ENCODE assay signal across 9 mouse cellular contexts in the genomic region with DNA sequence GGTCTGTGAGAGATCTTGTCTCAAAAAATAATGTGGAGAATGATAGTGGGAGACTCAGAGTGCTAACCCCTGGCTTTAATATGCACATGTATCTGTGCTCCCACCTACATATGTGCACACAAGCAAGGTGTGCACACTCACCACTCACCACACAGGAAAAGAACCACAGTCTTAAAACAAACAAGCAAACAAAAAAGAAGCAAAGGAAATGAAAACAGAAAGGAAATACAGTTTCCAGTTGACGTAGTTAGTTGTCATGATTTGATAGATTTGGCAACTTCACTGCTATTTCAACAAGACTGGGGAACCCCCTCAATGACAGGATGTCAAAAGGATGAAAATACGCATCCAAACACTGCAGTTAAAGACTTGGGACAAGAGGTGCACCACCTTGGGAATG. TPM values are rescaled to one million over a fixed set of nuclear protein-coding genes. Genes with fewer than 3 reads are reported as not detected.
A peak's percentile ranks its signal among the peaks of the same experiment; 100 is the strongest.
DNase-seq lines count a peak whose midpoint lies in the region; ATAC-seq lines count a peak whose summit lies in the region.
"Had no signal": no experiment of that assay in that cellular context is flagged by ENCODE, and none has a peak within 500 bp of the region (broad histone marks: within the 10 kb centered on the region; RNA-seq: fewer than 3 reads in every experiment).

No protein-coding gene starts in this region.

- DNase-seq in CD4-positive helper T cell, adult 2 months (ENCODE audit: low read depth, low spot score), result peak; percentile 61
- DNase-seq in CD4-positive, CD25-positive, alpha-beta regulatory T cell, adult 2 months (ENCODE audit: low read depth, low spot score), result peak; percentile 31
- peak; percentile 52 for DNase-seq in induced T-regulatory cell, adult 2 months (ENCODE audit: low read depth)

- peak; percentile 79 for ATAC-seq in CD4-positive, CD25-positive, alpha-beta regulatory T cell, adult 4 months
- peak; percentile 71 for ATAC-seq in activated CD4-positive, CD25-positive, alpha-beta regulatory T cell, adult 4 months
- ATAC-seq in inflammation-experienced regulatory T-cells, adult 6 months, result peak; percentile 78

RNA-seq across cellular contexts. Expression of a gene that starts 1.1 kb away (rescaled TPM):
- polyA plus RNA-seq in CD4-positive, CD25-positive, alpha-beta regulatory T cell, adult 4 months (2017; shearing (Covaris generic)), result not detected
- not detected for polyA plus RNA-seq in activated CD4-positive, CD25-positive, alpha-beta regulatory T cell, adult 4 months (2017; shearing (Covaris generic))
- not detected for polyA plus RNA-seq in inflammation-experienced regulatory T-cells, adult 6 months (2017; shearing (Covaris generic))
- polyA plus RNA-seq: adrenal gland, adult 2 months; brain, embryonic 14.5 days; G1E had no signal

RNA-seq across cellular contexts. Expression of a gene that starts 48.1 kb away (rescaled TPM):
- 10 to 100 TPM; 12.7 to 13.2 TPM for polyA plus RNA-seq in CD4-positive, CD25-positive, alpha-beta regulatory T cell, adult 4 months (2017; shearing (Covaris generic))
- polyA plus RNA-seq in activated CD4-positive, CD25-positive, alpha-beta regulatory T cell, adult 4 months (2017; shearing (Covaris generic)), result 10 to 100 TPM; 20.2 to 24.3 TPM
- polyA plus RNA-seq in inflammation-experienced regulatory T-cells, adult 6 months (2017; shearing (Covaris generic)), result 10 to 100 TPM; 10.1 to 86.4 (median 28.2) TPM
- polyA plus RNA-seq: G1E had no signal

Comparison
In these comparisons a context has a peak if more than half of its experiments do, and no peak if none do; other contexts are left out.
1. Peak in every context shown above with its lines: DNase-seq and ATAC-seq.